Mouse (Mus musculus): ENCODE data around the gene Smad9. TPM values are rescaled to one million over a fixed set of nuclear protein-coding genes. Genes with fewer than 3 reads are reported as not detected.

The Smad9 gene
- polyA plus RNA-seq, 1 experiment from 2014 or later: 1.2 TPM

GRCm38 (mm10) chr3:54775989-54776631 is 20.7 kb downstream of the Smad9 start:
- no peak for ATAC-seq (replicated peaks; ENCODE audit: insufficient number of reproducible peaks, low FRiP score, low TSS enrichment, low read depth)
- no peak overlapping the region for H3K4me3 ChIP-seq (ENCODE audit: low read depth, low read length)
- H3K4me1 ChIP-seq (ENCODE audit: control insufficient read depth, insufficient read depth, low read length): no peaks in the 10 kb centered on the region
- no peaks in the 10 kb centered on the region for H3K9me3 ChIP-seq (replicated peaks; ENCODE audit: control insufficient read depth, low read length)
- no peak overlapping the region for H3K9ac ChIP-seq (replicated peaks; ENCODE audit: low read length)
- DNase-seq (ENCODE audit: low spot score): no peak
- WGBS: 69% methylated on average over 7 of the region's 7 CpGs
- no peaks in the 10 kb centered on the region for H3K36me3 ChIP-seq (replicated peaks; ENCODE audit: control insufficient read depth, insufficient read depth, low read depth, low read length)
- no peak overlapping the region for H3K27ac ChIP-seq (replicated peaks; ENCODE audit: low read depth, low read length)
- no peak overlapping the region for H3K4me2 ChIP-seq (ENCODE audit: low read depth, low read length)
- H3K27me3 ChIP-seq (ENCODE audit: control insufficient read depth, insufficient read depth, low read length): no peaks in the 10 kb centered on the region

- Histone ChIP-seq H3K4me1 (ENCODE audit: control insufficient read depth, insufficient read depth, low read length) (no peaks in the 10 kb centered on the region), H3K36me3 (replicated peaks; ENCODE audit: control insufficient read depth, insufficient read depth, low read depth, low read length) (no peaks in the 10 kb centered on the region), H3K4me3 (ENCODE audit: low read depth, low read length) (no peak overlapping the region), H3K9me3 (replicated peaks; ENCODE audit: control insufficient read depth, low read length) (no peaks in the 10 kb centered on the region), H3K9ac (replicated peaks; ENCODE audit: low read length) (no peak overlapping the region), H3K27me3 (ENCODE audit: control insufficient read depth, insufficient read depth, low read length) (no peaks in the 10 kb centered on the region), H3K27ac (replicated peaks; ENCODE audit: low read depth, low read length) (no peak overlapping the region), H3K4me2 (ENCODE audit: low read depth, low read length) (no peak overlapping the region)
- DNase-seq (ENCODE audit: low spot score): no peak
- no peak for ATAC-seq (replicated peaks; ENCODE audit: insufficient number of reproducible peaks, low FRiP score, low TSS enrichment, low read depth)
- 64% methylated on average over 2 of the region's 2 CpGs for WGBS
Measured at GRCm38 (mm10) chr3:54790601-54791000, 35.2 kb downstream of the Smad9 start.

- DNase-seq (ENCODE audit: low spot score): no peak
- peak; percentile 6; the same call in 1 of the 2 replicates for ATAC-seq (replicated peaks; ENCODE audit: insufficient number of reproducible peaks, low FRiP score, low TSS enrichment, low read depth)
- H3K4me2 ChIP-seq (ENCODE audit: low read depth, low read length): no peak overlapping the region
- H3K9ac ChIP-seq (replicated peaks; ENCODE audit: low read length): no peak overlapping the region
- no peaks in the 10 kb centered on the region for H3K9me3 ChIP-seq (replicated peaks; ENCODE audit: control insufficient read depth, low read length)
- no peak overlapping the region for H3K27ac ChIP-seq (replicated peaks; ENCODE audit: low read depth, low read length)
- 70% methylated on average over 10 of the region's 10 CpGs for WGBS
- H3K36me3 ChIP-seq (replicated peaks; ENCODE audit: control insufficient read depth, insufficient read depth, low read depth, low read length): no peaks in the 10 kb centered on the region
- no peaks in the 10 kb centered on the region for H3K27me3 ChIP-seq (ENCODE audit: control insufficient read depth, insufficient read depth, low read length)
- H3K4me3 ChIP-seq (ENCODE audit: low read depth, low read length): no peak overlapping the region
- H3K4me1 ChIP-seq (ENCODE audit: control insufficient read depth, insufficient read depth, low read length): no peaks in the 10 kb centered on the region
Measured at GRCm38 (mm10) chr3:54791822-54792677, 36.7 kb downstream of the Smad9 start.

- DNase-seq (ENCODE audit: low spot score) (no peak), ATAC-seq (replicated peaks; ENCODE audit: insufficient number of reproducible peaks, low FRiP score, low TSS enrichment, low read depth) (no peak)
- no peaks in the 10 kb centered on the region for H3K4me1 ChIP-seq (ENCODE audit: control insufficient read depth, insufficient read depth, low read length)
- WGBS: 84% methylated on average over 6 of the region's 6 CpGs
- no peak overlapping the region for H3K4me3 ChIP-seq (ENCODE audit: low read depth, low read length)
- no peak overlapping the region for H3K4me2 ChIP-seq (ENCODE audit: low read depth, low read length)
- no peaks in the 10 kb centered on the region for H3K36me3 ChIP-seq (replicated peaks; ENCODE audit: control insufficient read depth, insufficient read depth, low read depth, low read length)
- no peaks in the 10 kb centered on the region for H3K27me3 ChIP-seq (ENCODE audit: control insufficient read depth, insufficient read depth, low read length)
- no peaks in the 10 kb centered on the region for H3K9me3 ChIP-seq (replicated peaks; ENCODE audit: control insufficient read depth, low read length)
- H3K9ac ChIP-seq (replicated peaks; ENCODE audit: low read length): no peak overlapping the region
- H3K27ac ChIP-seq (replicated peaks; ENCODE audit: low read depth, low read length): no peak overlapping the region
Measured at GRCm38 (mm10) chr3:54793762-54794161, 38.4 kb downstream of the Smad9 start.

GRCm38 (mm10) chr3:54795379-54795778 is 40.0 kb downstream of the Smad9 start:
- no peak overlapping the region for H3K4me3 ChIP-seq (ENCODE audit: low read depth, low read length)
- no peak overlapping the region for H3K9ac ChIP-seq (replicated peaks; ENCODE audit: low read length)
- 92% methylated on average over 5 of the region's 5 CpGs for WGBS
- no peaks in the 10 kb centered on the region for H3K4me1 ChIP-seq (ENCODE audit: control insufficient read depth, insufficient read depth, low read length)
- no peaks in the 10 kb centered on the region for H3K36me3 ChIP-seq (replicated peaks; ENCODE audit: control insufficient read depth, insufficient read depth, low read depth, low read length)
- H3K27ac ChIP-seq (replicated peaks; ENCODE audit: low read depth, low read length): no peak overlapping the region
- no peak for DNase-seq (ENCODE audit: low spot score)
- no peak for ATAC-seq (replicated peaks; ENCODE audit: insufficient number of reproducible peaks, low FRiP score, low TSS enrichment, low read depth)
- no peaks in the 10 kb centered on the region for H3K27me3 ChIP-seq (ENCODE audit: control insufficient read depth, insufficient read depth, low read length)
- H3K4me2 ChIP-seq (ENCODE audit: low read depth, low read length): no peak overlapping the region
- no peaks in the 10 kb centered on the region for H3K9me3 ChIP-seq (replicated peaks; ENCODE audit: control insufficient read depth, low read length)

- no peak overlapping the region for H3K4me3 ChIP-seq (ENCODE audit: low read depth, low read length)
- H3K9me3 ChIP-seq (replicated peaks; ENCODE audit: control insufficient read depth, low read length): no peaks in the 10 kb centered on the region
- WGBS: 91% methylated on average over 1 of the region's 1 CpGs
- ATAC-seq (replicated peaks; ENCODE audit: insufficient number of reproducible peaks, low FRiP score, low TSS enrichment, low read depth) (no peak), DNase-seq (ENCODE audit: low spot score) (peak; percentile 38)
- no peak overlapping the region for H3K27ac ChIP-seq (replicated peaks; ENCODE audit: low read depth, low read length)
- no peak overlapping the region for H3K9ac ChIP-seq (replicated peaks; ENCODE audit: low read length)
- no peaks in the 10 kb centered on the region for H3K4me1 ChIP-seq (ENCODE audit: control insufficient read depth, insufficient read depth, low read length)
- no peaks in the 10 kb centered on the region for H3K27me3 ChIP-seq (ENCODE audit: control insufficient read depth, insufficient read depth, low read length)
- H3K4me2 ChIP-seq (ENCODE audit: low read depth, low read length): no peak overlapping the region
- no peaks in the 10 kb centered on the region for H3K36me3 ChIP-seq (replicated peaks; ENCODE audit: control insufficient read depth, insufficient read depth, low read depth, low read length)
Measured at GRCm38 (mm10) chr3:54795806-54796205, 40.4 kb downstream of the Smad9 start.

GRCm38 (mm10) chr3:54797211-54797610 is 41.8 kb downstream of the Smad9 start:
- Histone ChIP-seq H3K27ac (replicated peaks; ENCODE audit: low read depth, low read length) (no peak overlapping the region), H3K4me3 (ENCODE audit: low read depth, low read length) (no peak overlapping the region), H3K4me1 (ENCODE audit: control insufficient read depth, insufficient read depth, low read length) (no peaks in the 10 kb centered on the region), H3K4me2 (ENCODE audit: low read depth, low read length) (no peak overlapping the region), H3K9ac (replicated peaks; ENCODE audit: low read length) (no peak overlapping the region), H3K27me3 (ENCODE audit: control insufficient read depth, insufficient read depth, low read length) (no peaks in the 10 kb centered on the region), H3K36me3 (replicated peaks; ENCODE audit: control insufficient read depth, insufficient read depth, low read depth, low read length) (no peaks in the 10 kb centered on the region), H3K9me3 (replicated peaks; ENCODE audit: control insufficient read depth, low read length) (no peaks in the 10 kb centered on the region)
- DNase-seq (ENCODE audit: low spot score): peak; percentile 52
- peak; percentile 69 for ATAC-seq (replicated peaks; ENCODE audit: insufficient number of reproducible peaks, low FRiP score, low TSS enrichment, low read depth)
- 38% methylated on average over 16 of the region's 16 CpGs for WGBS

- WGBS: 93% methylated on average over 8 of the region's 8 CpGs
- H3K4me3 ChIP-seq (ENCODE audit: low read depth, low read length): no peak overlapping the region
- no peak overlapping the region for H3K9ac ChIP-seq (replicated peaks; ENCODE audit: low read length)
- H3K36me3 ChIP-seq (replicated peaks; ENCODE audit: control insufficient read depth, insufficient read depth, low read depth, low read length): no peaks in the 10 kb centered on the region
- ATAC-seq (replicated peaks; ENCODE audit: insufficient number of reproducible peaks, low FRiP score, low TSS enrichment, low read depth): no peak
- DNase-seq (ENCODE audit: low spot score): no peak
- H3K27ac ChIP-seq (replicated peaks; ENCODE audit: low read depth, low read length): no peak overlapping the region
- H3K27me3 ChIP-seq (ENCODE audit: control insufficient read depth, insufficient read depth, low read length): no peaks in the 10 kb centered on the region
- H3K4me2 ChIP-seq (ENCODE audit: low read depth, low read length): no peak overlapping the region
- no peaks in the 10 kb centered on the region for H3K9me3 ChIP-seq (replicated peaks; ENCODE audit: control insufficient read depth, low read length)
- H3K4me1 ChIP-seq (ENCODE audit: control insufficient read depth, insufficient read depth, low read length): no peaks in the 10 kb centered on the region
Measured at GRCm38 (mm10) chr3:54803713-54804112, 48.3 kb downstream of the Smad9 start.

All from embryonic facial prominence, embryonic 11.5 days (tissue).